Mouse (Mus musculus) forebrain, embryonic 15.5 days (tissue): Measurements from ENCODE around the gene Lbhd2. TPM values are rescaled to one million over a fixed set of nuclear protein-coding genes. Genes with fewer than 3 reads are reported as not detected.

Experiments used
- ATAC-seq: fragments of 200-750 bp; cut with Nextera tagmentation; replicated peaks from 2 replicates; pipeline ENCODE4 v1.8.0; 2017; ENCODE audit warnings: mild to moderate bottlenecking, moderate TSS enrichment, moderate library complexity
- H3K27ac ChIP-seq: fragments of 300-500 bp; sonication (generic); replicated peaks from 2 replicates; pipeline ENCODE4 v1.5.1; 2015; ENCODE audit warnings: mild to moderate bottlenecking, inconsistent platforms
- H3K27me3 ChIP-seq: fragments of 300-500 bp; sonication (generic); 2 replicates; pipeline ENCODE4 v1.6.1; 2015; ENCODE audit warnings: inconsistent platforms
- H3K36me3 ChIP-seq: fragments of 300-500 bp; sonication (generic); 2 replicates; pipeline ENCODE4 v1.6.1; 2015; ENCODE audit warnings: mild to moderate bottlenecking, inconsistent platforms
- H3K4me1 ChIP-seq: fragments of 300-500 bp; sonication (generic); 2 replicates; pipeline ENCODE4 v1.6.1; 2015; ENCODE audit warnings: inconsistent platforms
- H3K4me2 ChIP-seq: fragments of 300-500 bp; sonication (generic); replicated peaks from 2 replicates; pipeline ENCODE4 v1.6.1; 2015; ENCODE audit warnings: mild to moderate bottlenecking, inconsistent platforms
- H3K4me3 ChIP-seq: fragments of 300-500 bp; sonication (generic); 2 replicates; pipeline ENCODE4 v1.5.1; 2015; ENCODE audit warnings: mild to moderate bottlenecking, inconsistent platforms
- H3K9ac ChIP-seq: fragments of 300-500 bp; sonication (generic); replicated peaks from 2 replicates; pipeline ENCODE4 v1.6.1; 2015; ENCODE audit warnings: mild to moderate bottlenecking, inconsistent platforms
- H3K9me3 ChIP-seq: fragments of 300-500 bp; sonication (generic); 2 replicates; pipeline ENCODE4 v1.6.1; 2016; ENCODE audit warnings: inconsistent platforms
- WGBS: fragments of 180-500 bp; shearing (Covaris S2); methylation state at CpG from one replicate; pipeline ENCODE4 v1.1.7; 2015; ENCODE audit warnings: mixed read lengths; 5-methylcytosine and 5-hydroxymethylcytosine counted together
- polyA plus RNA-seq: library from polyadenylated mRNA; unstranded; fragments of >200 nt; fragmentation: Nextera tagmentation; extraction: Ambion mirVana; gene quantifications from 2 replicates; pipeline ENCODE4 v1.2.1, GENCODE M21; 2015

Lbhd2 gene
- polyA plus RNA-seq, 1 experiment from 2014 or later: 2.2 TPM

DNA sequence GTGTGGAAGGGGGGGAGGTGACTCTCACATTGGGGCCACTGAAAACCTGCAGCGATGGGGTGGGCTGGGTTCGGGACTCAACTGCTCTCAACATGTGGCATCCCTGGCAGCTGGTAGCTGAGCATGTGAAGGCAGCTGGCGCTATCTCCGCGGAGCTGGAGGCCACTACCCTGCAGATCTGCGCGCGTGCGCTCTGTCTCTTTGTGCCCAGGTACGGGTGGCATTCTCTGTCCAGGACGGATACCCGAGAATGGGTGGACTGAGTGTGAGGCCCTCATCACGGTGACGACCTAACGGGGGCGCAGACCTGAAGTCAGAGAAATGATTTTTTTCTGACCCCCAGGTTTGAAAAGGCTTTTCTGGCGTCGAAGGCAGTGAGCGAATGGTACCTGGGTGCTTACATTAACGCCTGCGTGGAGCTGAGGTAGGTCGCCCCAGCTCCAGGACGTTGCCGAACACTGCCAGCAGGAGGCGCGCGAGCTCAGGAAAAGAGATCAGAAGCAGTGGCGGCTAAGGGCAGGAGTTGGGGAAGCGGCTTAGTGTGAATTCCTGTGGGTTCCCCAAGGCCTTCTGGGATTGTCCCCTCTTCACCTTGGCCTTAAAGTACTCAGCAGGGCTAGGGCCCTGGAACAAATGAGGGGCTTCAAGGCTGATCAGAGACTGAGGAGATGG, 19.3 kb downstream of the Lbhd2 start:
- H3K27me3 ChIP-seq: peaks cover 77% of the 10 kb centered on the region
- peaks cover 41% of the 10 kb centered on the region for H3K4me1 ChIP-seq
- 15% methylated on average over 29 of the region's 29 CpGs for WGBS
- no peak overlapping the region for H3K9ac ChIP-seq
- peak; percentile 67 for ATAC-seq
- H3K36me3 ChIP-seq: no peaks in the 10 kb centered on the region
- no peaks in the 10 kb centered on the region for H3K9me3 ChIP-seq
- peak overlapping the region; percentile 27; the same call in 1 of the 2 replicates for H3K4me2 ChIP-seq
- H3K27ac ChIP-seq: no peak overlapping the region
- no peak overlapping the region for H3K4me3 ChIP-seq

DNA sequence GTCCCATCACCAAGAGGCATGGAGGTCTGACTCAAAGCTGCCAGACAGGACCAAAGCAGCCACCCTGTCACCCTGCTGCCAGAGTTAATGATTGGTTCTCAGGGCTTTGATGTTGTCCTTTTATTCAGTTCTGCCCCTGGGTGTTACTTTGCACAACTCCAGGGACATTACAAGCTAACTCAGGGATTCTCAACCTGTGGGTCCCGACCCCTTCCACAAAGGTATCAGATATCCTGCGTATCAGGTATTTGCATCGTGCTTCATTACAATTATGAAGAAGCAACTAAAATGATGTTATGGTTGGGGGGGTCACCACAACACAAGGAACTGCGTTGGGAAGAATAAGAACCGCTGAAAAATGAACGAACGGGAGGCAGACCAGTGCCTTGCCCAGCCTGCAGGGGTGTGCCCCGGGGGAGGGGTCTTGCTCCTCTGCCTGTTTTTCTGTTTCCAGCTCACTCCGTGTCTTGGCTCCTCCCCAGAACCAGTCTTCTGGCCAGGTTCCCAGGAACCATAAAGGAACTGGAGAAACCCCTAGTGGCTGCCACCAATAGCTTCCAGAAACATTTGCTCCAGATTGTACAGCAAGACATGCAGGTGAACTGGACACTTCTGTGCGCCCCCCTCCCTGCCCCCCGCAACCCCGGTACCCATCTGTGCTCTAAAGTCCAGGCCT, 21.0 kb downstream of the Lbhd2 start:
- Histone ChIP-seq H3K27ac (no peak overlapping the region), H3K9ac (no peak overlapping the region), H3K36me3 (no peaks in the 10 kb centered on the region), H3K27me3 (peaks cover 75% of the 10 kb centered on the region), H3K9me3 (no peaks in the 10 kb centered on the region), H3K4me3 (no peak overlapping the region), H3K4me1 (peaks cover 41% of the 10 kb centered on the region), H3K4me2 (no peak overlapping the region)
- ATAC-seq: no peak
- 45% methylated on average over 12 of the region's 12 CpGs for WGBS

DNA sequence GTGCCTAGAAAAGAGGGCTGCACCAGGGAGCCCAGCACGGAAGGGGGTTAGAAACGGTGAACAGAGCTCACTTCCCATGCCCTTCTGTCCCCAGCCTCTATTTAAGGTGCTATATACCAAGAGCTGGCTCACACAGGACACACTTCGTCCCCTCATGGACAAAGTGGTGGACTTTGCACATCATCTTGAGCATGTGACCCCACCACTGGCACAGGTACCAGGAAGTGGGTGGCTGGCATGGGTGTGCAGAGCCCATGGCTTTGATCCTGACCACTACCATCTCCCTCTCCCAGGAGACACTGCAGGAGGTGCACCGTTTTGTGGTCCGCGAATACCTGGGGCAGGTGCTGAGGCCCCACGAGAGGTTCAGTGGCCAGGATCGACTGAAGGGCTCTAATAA, 21.8 kb downstream of the Lbhd2 start:
- peaks cover 69% of the 10 kb centered on the region for H3K27me3 ChIP-seq
- H3K4me2 ChIP-seq: peak overlapping the region; percentile 79
- no peaks in the 10 kb centered on the region for H3K9me3 ChIP-seq
- H3K9ac ChIP-seq: no peak overlapping the region
- ATAC-seq: no peak
- 15% methylated on average over 8 of the region's 8 CpGs for WGBS
- peaks cover 39% of the 10 kb centered on the region for H3K4me1 ChIP-seq
- H3K36me3 ChIP-seq: no peaks in the 10 kb centered on the region
- no peak overlapping the region for H3K27ac ChIP-seq
- no peak overlapping the region for H3K4me3 ChIP-seq

DNA sequence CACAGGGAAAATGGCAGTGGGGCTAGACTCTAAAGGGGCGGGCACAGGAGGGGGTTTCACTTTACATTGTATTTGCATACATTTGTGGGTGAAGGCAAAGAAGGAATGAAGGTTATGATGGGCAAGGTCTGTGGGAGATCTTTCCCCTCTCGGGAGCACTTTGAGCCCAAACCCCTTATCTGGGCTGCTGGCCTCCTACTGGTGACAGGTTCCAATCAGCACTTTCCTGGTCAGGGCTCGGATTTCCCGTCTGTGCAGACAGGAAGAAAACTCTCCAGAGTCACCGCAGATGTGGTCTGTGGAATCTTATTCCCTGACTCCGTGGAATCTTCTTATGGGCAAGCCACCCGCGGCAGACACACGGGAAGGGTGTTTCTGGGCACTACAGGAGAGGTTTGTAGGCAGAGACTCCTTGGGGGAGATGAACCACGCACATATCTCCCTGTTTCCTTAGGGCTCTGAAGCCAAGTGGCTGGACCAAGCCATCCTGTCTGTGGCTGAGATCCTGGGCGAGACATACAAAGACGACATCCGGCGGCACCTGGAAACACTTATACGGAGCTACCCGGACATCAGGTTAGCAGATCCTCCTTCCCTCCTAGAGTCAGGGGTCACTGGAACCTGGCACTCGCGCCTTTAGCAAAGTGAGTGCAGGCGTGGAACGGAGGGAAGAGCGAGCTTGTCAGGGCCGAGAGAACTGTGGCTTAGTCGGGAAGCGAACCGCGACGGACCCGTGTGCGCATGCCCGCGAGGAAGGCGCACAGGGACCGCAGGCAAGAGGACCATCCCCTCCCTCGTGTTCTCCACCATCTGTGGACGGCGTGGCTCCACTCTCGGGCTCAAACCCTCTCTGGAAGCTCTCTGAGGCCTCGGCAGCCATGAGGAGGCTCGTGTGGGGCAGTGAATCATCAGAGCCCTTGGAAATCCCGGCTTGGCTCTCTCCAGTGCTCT, 22.6 kb downstream of the Lbhd2 start:
- H3K4me1 ChIP-seq: peaks cover 32% of the 10 kb centered on the region
- H3K27me3 ChIP-seq: peaks cover 60% of the 10 kb centered on the region
- peak; percentile 45; the same call in 1 of the 2 replicates for ATAC-seq
- no peaks in the 10 kb centered on the region for H3K36me3 ChIP-seq
- H3K27ac ChIP-seq: no peak overlapping the region
- 1% methylated on average over 40 of the region's 40 CpGs for WGBS
- H3K4me2 ChIP-seq: peak overlapping the region; percentile 79
- peak overlapping the region; percentile 55 for H3K9ac ChIP-seq
- H3K4me3 ChIP-seq: peak overlapping the region; percentile 43
- H3K9me3 ChIP-seq: no peaks in the 10 kb centered on the region

DNA sequence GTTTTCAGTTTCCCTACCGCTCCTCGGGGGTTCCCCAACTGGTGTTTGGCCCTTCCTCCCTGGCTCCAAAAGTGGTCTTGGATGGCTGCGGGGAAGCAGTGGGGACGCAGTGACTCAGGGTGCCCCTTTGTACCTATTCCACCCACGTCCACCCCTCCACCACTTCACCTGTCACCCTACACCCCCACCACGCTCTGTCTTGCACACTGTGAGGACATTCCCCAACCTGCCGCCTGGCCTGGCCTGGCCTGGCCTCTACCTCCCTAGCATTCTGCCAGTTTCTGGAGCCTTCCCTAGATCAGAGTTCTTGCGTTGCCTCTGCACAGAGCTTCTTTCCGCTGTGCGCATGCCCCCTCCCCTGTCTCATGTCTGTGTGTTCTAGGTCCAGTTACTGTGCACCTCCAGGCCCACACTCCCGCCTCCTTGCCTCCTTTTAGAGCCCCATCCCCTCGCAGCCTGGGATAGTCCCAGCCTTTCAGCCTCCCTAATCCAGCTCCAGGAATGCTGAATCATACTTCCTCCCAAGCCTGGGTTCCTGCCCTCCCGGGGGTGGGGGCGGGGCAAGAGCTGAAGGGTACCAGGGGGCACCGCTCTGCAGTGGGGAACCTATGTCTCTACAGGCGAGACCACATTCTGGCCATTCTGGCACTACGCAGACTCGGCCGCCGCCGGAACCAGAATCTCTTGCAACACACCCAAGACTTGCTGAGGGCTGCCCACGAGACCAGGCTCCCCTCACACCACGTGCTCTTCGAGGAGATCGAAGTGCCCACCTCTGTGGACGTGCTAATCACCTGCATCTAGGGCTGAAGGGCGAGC, 23.6 kb downstream of the Lbhd2 start:
- no peak overlapping the region for H3K9ac ChIP-seq
- 16% methylated on average over 27 of the region's 27 CpGs for WGBS

DNA sequence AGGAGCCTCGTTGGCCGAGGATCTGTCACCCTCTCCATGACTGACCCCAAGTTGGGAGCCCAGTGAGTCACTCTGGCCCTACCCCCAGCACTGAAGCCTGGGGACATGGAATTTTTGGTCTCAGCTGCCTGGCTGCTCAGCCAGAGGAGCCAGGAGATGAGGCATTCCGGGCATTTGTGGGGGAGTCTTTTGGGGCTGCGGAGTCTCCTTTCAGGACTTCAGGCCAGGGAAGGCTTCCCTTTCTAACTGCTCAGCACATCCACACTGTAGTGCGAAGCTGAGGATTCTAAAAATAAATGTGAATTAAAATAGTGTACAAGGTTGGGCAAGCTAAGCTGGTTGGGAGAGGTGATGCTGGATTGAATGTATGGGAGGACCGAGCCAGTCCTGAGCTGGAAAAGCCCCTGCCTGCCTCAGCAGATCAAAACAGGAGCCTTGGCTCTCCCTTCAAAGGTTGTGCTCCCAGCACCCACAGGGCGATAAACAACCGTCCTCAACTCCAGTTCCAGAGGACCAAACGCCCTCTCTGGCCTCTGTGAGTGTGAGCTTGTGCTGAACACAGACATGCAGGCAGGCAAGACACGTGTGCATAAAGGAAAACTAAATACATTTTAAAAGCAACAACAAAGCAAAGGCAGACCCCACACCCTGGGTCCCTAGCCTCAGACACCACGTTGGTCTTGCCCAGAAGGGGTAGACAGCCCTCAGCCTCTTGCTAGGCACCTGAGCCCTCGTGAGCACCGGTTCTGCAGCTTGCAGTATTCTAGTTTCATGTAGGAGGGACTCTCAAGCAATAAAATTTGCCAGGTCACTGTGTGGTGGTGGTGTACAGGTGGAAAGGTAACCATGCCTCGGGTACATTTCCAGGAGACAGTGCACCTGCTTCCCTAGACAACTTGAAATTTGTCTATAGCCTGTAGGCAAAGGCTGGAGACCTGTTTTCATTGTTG, 24.5 kb downstream of the Lbhd2 start:
- no peaks in the 10 kb centered on the region for H3K9me3 ChIP-seq
- WGBS: 29% methylated on average over 14 of the region's 14 CpGs
- no peak overlapping the region for H3K4me2 ChIP-seq
- no peaks in the 10 kb centered on the region for H3K36me3 ChIP-seq
- no peak overlapping the region for H3K9ac ChIP-seq
- ATAC-seq: no peak
- peaks cover 47% of the 10 kb centered on the region for H3K27me3 ChIP-seq
- peaks cover 32% of the 10 kb centered on the region for H3K4me1 ChIP-seq
- no peak overlapping the region for H3K4me3 ChIP-seq
- no peak overlapping the region for H3K27ac ChIP-seq

More for the DNA sequence above, 23.6 kb downstream of the Lbhd2 start:
- Histone ChIP-seq H3K27me3 (peaks cover 54% of the 10 kb centered on the region), H3K36me3 (no peaks in the 10 kb centered on the region), H3K27ac (no peak overlapping the region), H3K4me2 (peak overlapping the region; percentile 79), H3K9me3 (no peaks in the 10 kb centered on the region), H3K4me1 (peaks cover 36% of the 10 kb centered on the region), H3K4me3 (peak overlapping the region; percentile 43)
- ATAC-seq: no peak

DNA sequence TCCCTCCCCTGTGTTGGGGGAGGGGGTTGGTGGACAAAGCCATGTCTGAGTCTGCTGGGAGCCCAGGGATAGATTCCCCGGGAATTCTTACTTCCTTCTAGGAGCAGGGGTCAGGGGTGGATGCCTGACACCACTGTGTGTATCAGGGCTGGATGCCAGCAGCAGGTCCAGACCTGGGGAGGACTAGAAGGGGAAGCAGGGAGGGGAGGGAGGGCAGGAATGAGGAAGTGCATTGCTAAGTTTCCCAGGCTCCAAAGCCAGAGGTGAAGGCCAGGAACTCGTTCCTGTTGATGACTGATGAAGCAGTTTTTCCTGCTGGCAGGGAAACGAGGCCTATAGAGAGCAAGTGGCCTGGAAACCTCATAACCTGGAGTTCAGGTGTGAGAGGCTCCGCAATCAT, 25.5 kb downstream of the Lbhd2 start:
- Histone ChIP-seq H3K27ac (no peak overlapping the region), H3K36me3 (no peaks in the 10 kb centered on the region), H3K27me3 (peaks cover 47% of the 10 kb centered on the region), H3K9me3 (no peaks in the 10 kb centered on the region), H3K4me3 (no peak overlapping the region), H3K4me1 (peaks cover 31% of the 10 kb centered on the region), H3K4me2 (no peak overlapping the region), H3K9ac (no peak overlapping the region)
- no peak for ATAC-seq
- WGBS: 32% methylated on average over 4 of the region's 4 CpGs

DNA sequence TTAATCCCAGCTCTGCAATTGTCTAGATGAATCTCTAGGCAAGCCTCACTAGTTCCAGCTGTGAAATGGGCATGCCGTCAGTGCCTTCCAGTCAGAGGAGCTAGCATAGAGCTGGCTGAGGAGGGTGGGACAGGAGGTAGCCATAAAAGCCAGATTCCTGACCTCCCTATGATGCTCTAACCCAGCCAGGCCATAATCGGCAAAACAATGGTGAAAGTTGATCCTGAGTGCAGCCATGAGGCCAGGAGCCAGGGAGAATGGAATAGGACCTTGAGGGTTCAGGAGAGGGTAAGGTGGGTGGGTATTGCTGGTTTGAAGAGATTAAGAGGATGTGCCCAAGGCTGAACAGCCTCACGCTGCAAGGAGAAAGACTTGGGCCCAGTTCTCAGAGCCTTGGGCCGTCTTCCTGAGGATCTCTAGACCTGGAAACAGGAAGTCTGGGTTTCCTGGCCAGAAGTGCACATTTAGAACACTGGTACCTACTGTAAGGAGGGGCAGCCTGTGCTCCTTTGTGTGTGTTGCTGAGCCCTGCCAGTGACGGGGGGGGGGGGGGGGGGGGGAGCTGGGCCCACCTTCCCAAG, 26.2 kb downstream of the Lbhd2 start:
- peaks cover 45% of the 10 kb centered on the region for H3K27me3 ChIP-seq

DNA sequence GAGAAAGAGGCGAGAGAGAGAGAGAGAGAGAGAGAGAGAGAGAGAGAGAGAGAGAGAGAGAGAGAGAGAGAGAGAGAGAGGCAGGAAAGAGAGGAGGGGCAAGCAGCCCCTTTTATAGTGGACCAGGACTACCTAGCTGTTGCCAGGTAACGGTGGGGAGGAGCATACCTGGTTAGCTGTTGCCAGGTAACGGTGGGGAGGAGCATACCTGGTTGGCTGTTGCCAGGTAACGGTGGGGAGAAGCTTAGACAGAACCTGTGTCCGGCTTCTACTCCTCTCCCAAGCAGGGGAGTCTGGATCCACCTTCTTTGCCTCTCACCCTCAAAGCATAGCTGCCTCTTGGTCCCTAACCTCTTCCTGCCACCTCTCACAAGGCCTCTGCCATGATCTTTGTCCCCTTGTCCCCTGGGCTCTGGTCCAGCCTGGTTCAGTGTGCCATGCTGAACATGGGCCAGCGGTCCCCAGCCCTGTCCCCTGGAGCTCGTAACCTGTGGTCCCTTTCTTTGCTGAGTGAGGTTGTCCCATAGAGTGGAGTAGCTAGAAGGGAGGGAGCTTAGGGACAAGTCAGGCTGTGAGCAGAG, 27.6 kb downstream of the Lbhd2 start:
- no peak; the same call in 1 of the 2 replicates for ATAC-seq
- no peaks in the 10 kb centered on the region for H3K36me3 ChIP-seq
- H3K4me2 ChIP-seq: no peak overlapping the region; the same call in 1 of the 2 replicates
- no peak overlapping the region for H3K4me3 ChIP-seq
- H3K27me3 ChIP-seq: peaks cover 37% of the 10 kb centered on the region
- no peak overlapping the region for H3K9ac ChIP-seq
- WGBS: 24% methylated on average over 6 of the region's 7 CpGs
- no peaks in the 10 kb centered on the region for H3K9me3 ChIP-seq
- peaks cover 12% of the 10 kb centered on the region for H3K4me1 ChIP-seq
- H3K27ac ChIP-seq: peak overlapping the region; percentile 70

More for the DNA sequence above, 26.2 kb downstream of the Lbhd2 start:
- Histone ChIP-seq H3K4me2 (no peak overlapping the region), H3K27ac (no peak overlapping the region), H3K36me3 (no peaks in the 10 kb centered on the region), H3K9me3 (no peaks in the 10 kb centered on the region), H3K4me3 (no peak overlapping the region), H3K4me1 (peaks cover 26% of the 10 kb centered on the region), H3K9ac (no peak overlapping the region)
- WGBS: 47% methylated on average over 5 of the region's 5 CpGs
- ATAC-seq: no peak

DNA sequence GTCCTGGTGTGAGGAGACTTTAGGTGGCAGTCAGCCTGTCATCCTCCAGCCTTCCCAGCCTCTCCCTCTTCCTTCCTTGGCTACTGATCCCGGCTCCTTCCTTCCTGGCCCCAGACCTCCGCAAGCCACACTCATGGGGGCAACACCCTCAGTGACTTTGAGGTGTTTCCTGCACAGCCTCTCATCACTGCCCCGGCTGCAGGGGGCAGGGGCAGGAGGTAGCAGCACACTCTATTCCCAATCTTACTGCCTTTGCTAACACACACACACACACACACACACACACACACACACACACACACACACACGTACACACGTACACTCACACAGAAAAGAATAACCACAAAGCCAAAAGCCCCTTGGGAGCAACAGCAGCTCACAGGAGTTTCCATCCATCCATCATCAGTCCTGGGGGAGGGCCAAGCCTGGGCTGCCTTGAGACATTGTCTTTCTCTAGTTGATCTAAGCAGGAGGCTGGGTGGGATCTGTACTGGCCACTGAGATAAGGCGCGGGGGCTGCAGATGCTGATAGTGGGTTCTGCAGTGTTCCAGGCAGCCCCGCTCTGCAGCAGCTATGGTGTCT, 28.2 kb downstream of the Lbhd2 start:
- H3K27ac ChIP-seq: peak overlapping the region; percentile 70
- no peak for ATAC-seq
- peaks cover 6% of the 10 kb centered on the region for H3K4me1 ChIP-seq
- no peaks in the 10 kb centered on the region for H3K9me3 ChIP-seq
- WGBS: 42% methylated on average over 8 of the region's 8 CpGs
- peaks cover 34% of the 10 kb centered on the region for H3K27me3 ChIP-seq
- no peaks in the 10 kb centered on the region for H3K36me3 ChIP-seq
- H3K9ac ChIP-seq: no peak overlapping the region
- no peak overlapping the region for H3K4me3 ChIP-seq
- H3K4me2 ChIP-seq: no peak overlapping the region
